Mouse (Mus musculus) mouse trophoblast stem cell (cell line): Measurements from ENCODE around the gene Sptbn2.
"Not testable (repeated sequence)": the region's sequence is repeated elsewhere in the genome, so short reads cannot be mapped to it uniquely, and the experiment has no call there.

Experiments used
- in situ Hi-C, 2 experiments: fragments of 300-500 bp; cut with MseI, MboI; formaldehyde crosslinking; loops; 2 replicates in 1 of 2; 3 replicates in 1 of 2; pipeline ENCODE4 v1.15.1; 2025

The Sptbn2 gene

DNA sequence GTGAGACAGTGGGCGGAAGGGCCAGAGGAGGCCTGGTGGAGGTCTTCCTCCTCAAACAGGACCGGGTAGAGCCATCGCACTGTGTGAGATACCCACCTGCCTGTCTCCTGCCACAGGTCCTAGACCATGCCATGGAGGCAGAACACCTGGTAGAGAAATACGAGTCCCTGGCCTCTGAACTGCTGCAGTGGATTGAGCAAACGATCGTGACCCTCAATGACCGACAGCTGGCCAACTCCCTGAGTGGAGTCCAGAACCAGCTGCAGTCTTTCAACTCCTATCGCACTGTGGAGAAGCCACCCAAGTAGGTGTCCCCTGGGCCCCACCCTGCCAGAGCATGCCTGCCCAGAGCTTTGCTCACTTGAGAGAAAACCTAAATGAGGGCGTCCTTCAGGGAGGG, 18.2 kb downstream of the Sptbn2 start:
- in situ Hi-C loops, result no loop called here

DNA sequence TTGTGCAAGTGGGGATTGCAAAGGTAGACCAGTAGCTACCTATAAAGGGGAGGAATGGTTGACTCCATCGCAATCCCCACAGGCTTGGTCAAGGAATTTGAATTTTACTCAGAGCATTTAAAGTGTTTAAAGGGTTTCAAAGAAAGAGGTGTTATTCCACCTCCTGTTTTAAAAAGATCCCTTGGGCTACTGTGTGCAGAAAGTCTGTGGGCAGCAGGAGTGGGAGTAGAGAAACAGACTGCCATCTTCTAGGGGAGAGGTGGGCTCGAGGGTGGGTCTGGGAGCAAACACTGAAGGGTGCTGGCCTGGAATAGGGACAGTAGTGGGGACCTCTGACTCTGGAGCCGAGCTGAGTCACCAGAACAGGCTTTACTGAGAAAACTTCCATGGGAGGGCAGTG, 22.1 kb downstream of the Sptbn2 start:
- in situ Hi-C loops, result no loop called here

DNA sequence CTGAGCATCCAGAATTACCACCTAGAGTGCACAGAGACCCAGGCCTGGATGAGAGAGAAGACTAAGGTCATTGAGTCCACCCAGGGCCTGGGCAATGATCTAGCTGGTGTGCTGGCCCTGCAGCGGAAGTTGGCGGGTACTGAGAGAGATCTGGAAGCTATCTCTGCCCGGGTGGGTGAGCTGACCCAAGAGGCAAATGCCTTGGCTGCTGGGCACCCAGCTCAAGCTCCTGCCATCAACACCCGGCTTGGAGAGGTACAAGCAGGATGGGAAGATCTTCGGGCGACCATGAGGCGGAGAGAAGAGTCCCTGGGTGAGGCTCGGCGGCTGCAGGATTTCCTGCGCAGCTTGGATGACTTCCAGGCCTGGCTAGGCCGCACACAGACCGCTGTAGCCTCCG, 26.9 kb downstream of the Sptbn2 start:
- in situ Hi-C loops, result loop anchor here in 1 of 2 experiments (5.0 kb wide), 1 partner anchor 96 kb away; no protein-coding TSS in a partner anchor

DNA sequence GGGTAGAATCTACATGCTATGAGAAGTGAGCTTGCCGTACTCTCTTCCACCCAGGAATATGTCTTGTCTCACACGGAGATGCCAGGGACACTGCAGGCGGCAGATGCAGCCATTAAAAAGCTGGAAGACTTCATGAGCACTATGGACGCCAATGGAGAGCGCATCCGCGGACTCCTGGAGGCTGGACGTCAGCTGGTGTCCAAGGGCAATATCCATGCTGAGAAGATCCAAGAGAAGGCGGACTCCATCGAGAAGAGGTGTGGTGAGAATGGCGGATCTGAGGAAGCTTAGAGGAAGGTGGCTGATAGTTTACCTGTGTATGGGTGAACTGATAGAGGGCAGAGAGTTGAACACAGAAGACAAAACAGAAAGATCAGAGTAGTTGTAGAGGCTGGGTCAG, 28.1 kb downstream of the Sptbn2 start:
- in situ Hi-C loops, result loop anchor here in 1 of 2 experiments (5.0 kb wide), 1 partner anchor 97 kb away; no protein-coding TSS in a partner anchor

DNA sequence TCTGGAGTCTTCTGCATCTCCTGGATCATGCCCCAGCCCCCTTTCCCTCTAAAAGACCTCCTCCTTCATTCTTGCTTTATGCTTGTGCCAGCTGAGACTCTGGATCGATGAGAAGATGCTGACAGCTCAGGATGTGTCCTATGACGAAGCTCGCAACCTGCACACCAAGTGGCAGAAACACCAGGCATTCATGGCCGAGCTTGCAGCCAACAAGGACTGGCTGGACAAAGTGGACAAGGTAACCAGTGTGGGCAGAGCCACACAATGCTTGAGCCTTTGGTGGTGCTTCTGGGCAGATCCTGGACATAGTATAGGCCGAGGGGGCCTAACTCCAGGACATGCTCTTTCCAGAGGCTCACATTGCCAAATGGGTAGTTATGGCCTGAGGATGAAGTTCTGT, 28.8 kb downstream of the Sptbn2 start:
- in situ Hi-C loops, result loop anchor here (5.0 kb wide), 1 partner anchor 97 kb away; no protein-coding TSS in a partner anchor

DNA sequence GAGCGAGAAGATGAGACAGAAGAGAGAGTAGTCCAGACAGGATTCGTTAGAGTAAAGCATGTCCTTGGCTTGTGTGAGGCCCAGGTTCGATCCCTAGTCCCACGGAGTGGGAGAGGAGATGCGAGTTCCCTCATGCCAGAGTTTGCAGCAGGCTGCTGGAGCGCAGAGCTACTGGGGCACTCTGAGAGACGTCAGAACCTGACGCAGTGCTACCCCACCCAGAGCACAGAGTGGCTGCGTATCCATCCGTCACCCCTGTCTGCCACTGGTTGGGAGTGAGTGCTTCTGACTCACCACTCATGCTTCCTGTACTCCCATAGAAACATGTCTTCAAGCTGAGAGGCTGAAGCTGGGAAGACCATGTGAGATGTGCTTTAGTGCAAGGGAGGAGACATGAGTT, 30.5 kb downstream of the Sptbn2 start:
- in situ Hi-C loops, result loop anchor here in 1 of 2 experiments (5.0 kb wide), 1 partner anchor 99 kb away; no protein-coding TSS in a partner anchor

DNA sequence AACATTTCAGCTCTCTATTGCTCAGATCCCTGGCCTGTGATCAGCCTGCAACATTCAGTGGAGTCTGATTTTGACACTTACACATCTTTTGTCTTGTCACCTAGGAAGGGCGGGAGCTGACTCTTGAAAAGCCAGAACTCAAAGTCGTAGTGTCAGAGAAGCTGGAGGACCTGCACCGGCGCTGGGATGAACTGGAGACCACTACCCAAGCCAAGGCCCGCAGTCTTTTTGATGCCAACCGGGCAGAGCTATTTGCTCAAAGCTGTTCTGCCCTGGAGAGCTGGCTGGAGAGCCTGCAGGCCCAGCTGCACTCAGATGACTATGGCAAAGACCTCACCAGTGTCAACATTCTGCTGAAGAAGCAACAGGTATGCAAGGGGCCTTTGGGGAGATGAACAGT, 31.3 kb downstream of the Sptbn2 start:
- in situ Hi-C loops, result loop anchor here in 1 of 2 experiments (5.0 kb wide), 1 partner anchor 100 kb away; no protein-coding TSS in a partner anchor

DNA sequence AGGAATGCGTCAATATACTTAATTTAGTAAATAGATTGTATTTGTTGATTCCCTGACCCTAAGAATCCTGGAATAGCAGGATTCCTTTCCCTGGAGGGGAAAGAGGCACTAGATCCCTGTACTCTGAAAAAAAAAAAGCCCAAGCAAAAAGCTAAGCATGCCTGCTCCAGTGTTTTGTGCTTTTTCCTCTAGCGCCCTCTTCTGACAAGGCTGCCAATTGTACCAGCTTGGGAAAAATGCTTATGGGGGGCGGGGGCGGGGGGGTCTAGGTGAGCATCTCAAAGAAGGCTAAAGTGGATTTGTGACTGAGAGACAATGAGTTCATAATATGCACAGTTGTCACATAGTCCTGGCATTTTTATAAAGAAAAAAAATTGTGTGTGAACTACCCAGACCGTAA, 32.6 kb downstream of the Sptbn2 start:
- in situ Hi-C loops, result loop anchor here in 1 of 2 experiments (5.0 kb wide), 1 partner anchor 101 kb away; no protein-coding TSS in a partner anchor

DNA sequence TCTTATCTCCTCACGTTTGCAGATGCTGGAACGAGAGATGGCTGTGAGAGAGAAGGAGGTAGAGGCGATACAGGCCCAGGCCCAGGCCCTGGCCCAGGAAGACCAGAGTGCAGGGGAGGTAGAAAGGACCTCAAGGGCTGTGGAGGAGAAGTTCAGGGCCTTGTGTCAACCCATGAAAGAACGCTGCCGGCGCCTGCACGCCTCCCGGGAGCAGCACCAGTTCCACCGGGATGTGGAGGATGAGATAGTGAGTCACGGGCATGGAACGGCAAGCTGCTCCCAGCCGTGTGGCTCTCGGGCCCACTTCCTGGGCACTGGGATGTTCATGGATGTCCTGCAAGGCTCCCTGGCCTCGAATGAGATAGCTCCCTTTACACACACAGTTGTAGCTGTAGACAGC, 33.1 kb downstream of the Sptbn2 start:
- in situ Hi-C loops, result loop anchor here in 1 of 2 experiments (5.0 kb wide), 1 partner anchor 102 kb away; no protein-coding TSS in a partner anchor

DNA sequence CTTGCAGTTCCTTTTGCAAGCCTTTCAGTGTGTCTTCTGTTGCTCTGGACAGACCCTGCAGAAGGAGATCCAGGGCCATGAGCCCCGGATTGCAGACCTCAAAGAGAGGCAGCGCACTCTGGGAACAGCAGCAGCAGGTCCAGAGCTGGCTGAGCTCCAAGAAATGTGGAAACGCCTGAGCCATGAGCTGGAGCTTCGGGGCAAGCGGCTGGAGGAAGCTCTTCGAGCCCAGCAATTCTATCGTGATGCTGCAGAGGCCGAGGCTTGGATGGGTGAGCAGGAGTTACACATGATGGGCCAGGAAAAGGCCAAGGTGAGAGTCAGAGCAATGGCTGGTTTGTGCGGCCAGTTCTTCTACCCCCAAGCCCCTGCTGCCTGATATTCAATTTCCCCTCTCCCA, 34.1 kb downstream of the Sptbn2 start:
- in situ Hi-C loops, result no loop called here

DNA sequence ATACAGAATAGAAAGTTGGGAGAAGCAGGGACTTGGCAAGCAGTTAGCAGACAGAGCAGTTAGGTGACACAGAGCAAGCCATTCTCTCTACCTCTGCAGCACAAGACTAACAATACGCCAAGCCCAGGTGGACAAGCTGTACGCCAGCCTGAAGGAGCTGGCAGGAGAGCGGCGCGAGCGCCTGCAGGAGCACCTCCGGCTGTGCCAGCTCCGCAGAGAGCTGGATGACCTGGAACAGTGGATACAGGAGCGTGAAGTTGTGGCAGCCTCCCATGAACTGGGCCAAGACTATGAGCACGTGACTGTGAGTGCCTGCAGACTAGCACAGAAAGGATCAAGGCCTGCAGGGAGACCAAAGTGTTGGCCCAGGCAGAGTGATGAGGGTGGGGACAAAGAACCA, 34.7 kb downstream of the Sptbn2 start:
- in situ Hi-C loops, result no loop called here

DNA sequence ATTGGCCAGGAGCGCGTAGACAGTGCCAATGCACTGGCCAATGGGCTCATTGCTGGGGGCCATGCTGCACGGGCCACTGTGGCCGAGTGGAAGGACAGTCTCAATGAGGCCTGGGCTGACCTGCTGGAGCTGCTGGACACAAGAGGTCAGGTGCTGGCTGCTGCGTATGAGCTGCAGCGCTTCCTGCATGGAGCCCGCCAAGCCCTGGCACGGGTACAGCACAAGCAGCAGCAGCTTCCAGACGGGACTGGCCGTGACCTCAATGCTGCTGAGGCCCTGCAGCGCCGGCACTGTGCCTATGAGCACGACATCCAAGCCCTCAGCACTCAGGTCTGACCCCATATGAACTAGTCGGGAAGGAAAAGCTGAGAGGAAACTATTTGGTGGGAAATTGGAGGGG, 35.6 kb downstream of the Sptbn2 start:
- in situ Hi-C loops, result no loop called here

DNA sequence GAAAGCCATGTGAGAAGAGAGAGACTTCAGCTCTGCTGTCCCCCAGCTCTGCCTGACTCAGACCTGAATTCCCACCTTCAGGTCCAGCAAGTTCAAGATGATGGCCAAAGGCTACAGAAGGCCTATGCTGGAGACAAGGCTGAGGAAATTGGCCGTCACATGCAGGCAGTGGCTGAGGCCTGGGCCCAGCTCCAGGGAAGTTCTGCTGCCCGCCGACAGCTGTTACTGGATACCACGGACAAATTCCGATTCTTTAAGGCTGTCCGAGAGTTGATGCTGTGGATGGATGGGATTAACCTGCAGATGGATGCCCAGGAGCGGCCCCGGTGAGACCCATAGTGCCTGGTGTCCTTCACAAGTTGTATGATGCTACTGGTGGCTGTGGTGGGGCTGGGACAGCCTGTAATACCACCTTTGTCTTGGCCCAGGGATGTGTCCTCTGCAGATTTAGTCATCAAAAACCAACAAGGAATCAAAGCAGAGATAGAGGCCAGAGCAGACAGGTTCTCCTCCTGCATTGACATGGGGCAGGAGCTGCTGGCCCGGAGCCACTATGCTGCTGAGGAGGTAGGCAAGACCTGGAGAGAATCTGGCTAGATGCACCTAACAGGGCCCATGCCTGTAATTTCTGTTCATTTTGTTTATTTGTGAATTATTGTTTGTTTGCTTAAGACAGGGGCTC, 36.8 kb downstream of the Sptbn2 start:
- in situ Hi-C loops, result no loop called here

DNA sequence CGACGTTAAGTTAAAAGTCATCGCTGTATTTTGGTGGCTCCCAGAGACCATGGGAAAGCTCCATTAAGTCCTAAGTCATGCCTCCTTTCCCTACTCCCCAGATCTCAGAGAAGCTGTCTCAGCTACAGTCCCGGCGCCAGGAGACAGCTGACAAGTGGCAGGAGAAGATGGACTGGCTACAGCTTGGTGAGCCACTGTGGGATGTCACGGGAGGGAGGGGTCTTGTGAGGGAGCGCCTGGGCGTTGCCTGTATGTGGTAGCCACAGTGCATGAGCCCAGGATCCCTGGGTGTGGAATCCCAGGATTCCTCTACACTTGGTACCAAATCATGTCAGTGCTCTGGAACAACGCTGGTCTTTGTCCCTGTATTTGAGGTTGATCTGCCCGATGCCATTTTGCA, 37.5 kb downstream of the Sptbn2 start:
- in situ Hi-C loops, result no loop called here

DNA sequence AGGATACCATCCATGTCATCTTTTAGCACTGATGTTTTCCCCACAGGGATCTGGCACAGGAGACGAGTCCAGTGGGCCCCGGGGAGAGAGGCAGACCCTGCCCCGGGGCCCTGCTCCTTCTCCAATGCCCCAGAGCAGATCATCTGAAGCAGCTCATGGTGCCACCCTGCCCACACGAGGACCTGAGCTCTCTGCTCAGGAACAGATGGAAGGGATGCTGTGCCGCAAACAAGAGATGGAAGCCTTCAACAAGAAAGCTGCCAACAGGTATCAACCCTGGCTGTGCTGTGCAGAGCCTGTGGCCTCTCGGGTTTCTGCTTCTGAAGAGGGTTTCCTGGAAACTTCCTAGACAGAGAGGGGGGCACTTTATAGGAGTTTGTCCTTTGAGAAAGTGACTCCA, 39.0 kb downstream of the Sptbn2 start:
- in situ Hi-C loops, result no loop called here

DNA sequence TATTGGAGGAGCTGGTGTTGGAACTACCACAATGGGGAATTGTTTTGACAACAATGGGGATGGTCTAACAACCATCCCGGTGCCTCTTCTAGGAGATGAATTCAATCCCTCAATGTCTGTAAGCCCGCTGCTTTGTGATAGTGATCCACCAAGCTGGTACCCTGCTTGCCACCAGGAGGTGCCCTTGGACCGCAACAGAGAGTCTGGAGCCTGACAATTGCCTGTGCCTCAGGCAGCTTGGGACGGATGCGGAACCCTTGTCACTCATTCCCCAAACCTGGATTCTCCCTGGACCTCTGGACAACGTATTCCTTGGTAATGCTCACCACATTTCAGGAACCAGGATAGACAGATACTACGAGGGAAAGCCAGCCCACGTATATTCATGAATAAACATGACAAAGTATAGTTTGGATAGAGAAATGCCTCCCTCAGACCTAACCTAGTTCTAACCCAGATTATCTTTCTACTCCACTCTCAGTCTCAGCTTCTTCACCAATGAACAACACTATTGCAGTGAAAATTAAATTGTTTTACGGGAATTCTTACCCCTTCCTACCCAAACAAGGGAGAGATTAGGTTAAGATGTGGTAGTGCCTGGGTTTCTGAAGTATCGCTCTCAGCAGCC, 44.7 kb downstream of the Sptbn2 start:
- in situ Hi-C loops, result no loop called here

DNA sequence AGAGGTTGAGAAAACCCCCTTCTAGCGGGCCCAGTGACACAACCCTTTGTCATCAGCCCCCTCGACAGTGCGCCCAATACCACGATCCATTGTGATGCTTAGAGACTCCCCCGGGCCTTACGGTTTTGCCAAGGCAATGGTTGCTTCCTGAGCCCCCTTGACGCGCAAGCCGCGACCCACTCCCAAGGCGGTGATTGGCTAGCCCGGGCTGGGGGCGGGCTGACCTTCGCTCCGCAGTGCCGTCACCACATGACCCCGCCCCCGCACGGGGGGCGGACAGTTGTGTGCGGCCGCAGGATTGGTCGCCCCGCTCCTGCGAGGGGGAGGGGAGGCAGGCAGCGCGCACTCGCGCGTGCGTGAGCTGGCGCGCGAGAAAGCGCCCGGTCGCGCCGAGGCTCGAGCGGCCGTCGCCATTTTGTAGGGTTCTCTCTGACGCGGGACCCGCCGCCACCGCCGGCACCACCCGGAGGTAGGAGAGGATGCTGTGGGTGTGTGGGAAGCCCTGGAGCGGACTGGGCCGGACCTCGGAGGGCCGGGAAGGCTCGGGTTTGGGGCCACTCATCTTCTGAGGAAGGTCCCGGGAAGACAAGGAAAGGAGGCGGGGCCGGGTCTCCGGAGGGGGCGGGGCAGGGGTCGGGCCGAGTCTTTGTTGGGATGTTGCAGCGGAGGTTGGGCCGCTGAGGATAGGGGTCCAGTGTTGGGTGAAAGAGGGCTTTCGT, 45.4 kb downstream of the Sptbn2 start, which contains the start of gene Rbm4b:
Gene Rbm4b (plus strand): TSS at position 305 of the 719 bp plus-strand sequence.
- in situ Hi-C loops, result no loop called here

DNA sequence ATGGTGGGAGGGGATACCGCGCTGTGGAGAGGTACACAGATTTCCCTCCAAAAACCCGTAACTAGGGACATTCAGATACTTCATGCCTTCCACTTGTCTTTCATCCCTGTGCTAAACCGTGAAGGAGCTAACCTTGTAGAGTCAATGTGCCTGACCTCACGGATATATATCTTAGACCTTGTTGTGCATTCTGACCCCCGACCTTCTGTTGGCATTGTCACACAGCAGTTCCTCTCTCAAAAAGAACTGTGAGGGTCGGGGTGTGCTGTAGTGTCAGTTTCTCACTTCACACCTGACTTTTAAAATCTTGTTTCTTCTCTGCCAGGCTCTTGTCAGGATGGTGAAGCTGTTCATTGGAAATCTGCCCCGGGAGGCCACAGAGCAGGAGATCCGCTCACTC, 46.0 kb downstream of the Sptbn2 start:
- in situ Hi-C loops, result no loop called here

DNA sequence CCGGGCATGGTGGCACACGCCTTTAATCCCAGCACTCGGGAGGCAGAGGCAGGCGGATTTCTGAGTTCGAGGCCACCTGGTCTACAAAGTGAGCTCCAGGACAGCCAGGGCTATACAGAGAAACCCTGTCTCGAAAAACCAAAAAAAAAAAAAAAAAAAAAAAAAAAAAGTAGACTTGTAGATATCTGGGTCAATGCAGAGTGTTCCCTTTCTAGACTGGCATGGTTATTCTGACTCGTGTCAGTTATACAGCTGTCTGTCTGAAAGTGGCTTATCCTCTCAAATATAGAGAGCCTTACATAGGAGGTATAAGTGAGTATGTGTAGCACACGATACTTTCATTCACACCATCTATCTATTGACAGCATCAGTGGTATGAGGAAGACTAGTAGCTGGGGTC, 49.6 kb downstream of the Sptbn2 start:
- in situ Hi-C loops, result not testable (repeated sequence)

DNA sequence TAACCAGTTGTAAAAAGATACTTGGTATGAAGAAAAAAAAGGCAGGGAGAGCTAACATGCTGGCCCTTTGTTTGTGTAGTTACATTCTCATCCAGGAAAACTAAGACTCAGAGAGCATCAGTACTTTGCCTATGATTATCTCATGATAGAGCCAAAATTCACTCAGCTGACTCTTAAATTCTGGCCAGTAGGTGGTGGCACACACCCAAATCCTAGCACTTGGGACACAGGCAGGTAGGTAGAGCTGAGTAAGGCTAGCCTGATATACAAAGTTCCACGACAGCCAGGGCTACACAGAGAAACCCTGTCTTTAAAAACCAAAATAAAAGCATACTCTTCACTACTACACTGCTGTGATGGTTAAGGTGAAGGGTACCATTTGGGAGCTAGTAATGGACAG, 51.9 kb downstream of the Sptbn2 start:
- in situ Hi-C loops, result no loop called here

DNA sequence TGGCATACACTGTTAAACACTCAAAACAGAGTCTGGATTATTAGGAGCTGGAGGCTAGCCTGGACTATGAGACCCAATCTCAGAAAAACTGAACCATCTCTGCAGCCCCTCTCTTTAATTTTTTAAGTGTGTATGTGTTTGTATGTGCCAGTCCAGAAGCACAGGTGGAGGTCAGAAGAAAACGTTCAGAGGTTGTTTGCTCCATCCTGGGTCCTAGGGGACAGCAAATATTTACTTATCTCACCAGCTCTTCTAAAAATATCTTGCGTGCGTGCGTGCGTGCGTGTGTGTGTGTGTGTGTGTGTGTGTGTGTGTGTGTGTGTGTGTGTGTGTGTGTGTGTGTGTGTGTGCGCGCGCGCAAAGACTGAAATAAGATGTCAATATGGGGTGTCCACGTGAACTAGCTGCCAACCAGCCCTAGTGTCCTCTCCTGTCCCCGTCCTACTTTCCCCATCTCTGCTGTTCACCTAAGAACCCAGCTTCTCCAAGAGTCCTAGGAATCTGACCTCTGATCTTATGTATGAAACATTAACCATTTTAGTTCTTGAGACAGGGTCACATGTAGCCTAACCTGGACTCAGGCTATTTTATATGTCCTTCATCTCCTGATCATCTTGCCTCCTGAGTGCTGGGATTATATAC, 56.7 kb downstream of the Sptbn2 start:
- in situ Hi-C loops, result no loop called here

DNA sequence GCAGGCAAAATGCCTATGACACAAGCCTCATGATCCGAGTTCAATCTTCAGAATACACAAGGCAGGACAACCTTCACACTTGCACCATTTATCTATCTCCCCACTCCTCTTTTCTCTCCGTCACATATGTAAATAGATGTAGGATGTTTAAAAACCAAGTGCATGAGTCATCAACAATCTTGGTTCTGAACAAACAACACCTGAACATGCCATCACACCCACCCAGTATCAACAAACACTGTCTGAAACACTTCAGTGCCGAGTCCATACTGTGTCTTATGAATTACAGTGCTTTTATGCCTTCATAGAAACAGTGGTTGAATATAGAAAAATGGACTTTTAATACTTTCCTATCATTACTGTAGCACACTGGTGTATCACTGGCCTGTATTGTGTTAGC, 61.8 kb downstream of the Sptbn2 start:
- in situ Hi-C loops, result no loop called here
